Mouse (Mus musculus): Measurements from ENCODE around the gene Top2a.

The Top2a gene

GRCm38 (mm10) chr11:99023500-99024467, at the start of gene Top2a:
Gene Top2a, minus strand, starts transcription at chr11:99024189.
- DNase-seq (ENCODE audit: low spot score in 2 of 2), result peak; percentile 98 to 99

GRCm38 (mm10) chr11:99073781-99074180, 49.8 kb upstream of the Top2a start:
- no peak for DNase-seq (ENCODE audit: low spot score in 2 of 2)

- DNase-seq (ENCODE audit: low spot score in 2 of 2), result no peak
Observed at GRCm38 (mm10) chr11:99071866-99072265, 47.9 kb upstream of the Top2a start.

- no peak for DNase-seq (ENCODE audit: low spot score in 2 of 2)
Observed at GRCm38 (mm10) chr11:99068455-99068854, 44.5 kb upstream of the Top2a start.

GRCm38 (mm10) chr11:99067591-99067990, 43.6 kb upstream of the Top2a start:
- DNase-seq (ENCODE audit: low spot score in 2 of 2), result no peak

- peak; percentile 70 to 87 for DNase-seq (ENCODE audit: low spot score in 2 of 2)
Observed at GRCm38 (mm10) chr11:99065979-99066378, 42.0 kb upstream of the Top2a start.

- no peak for DNase-seq (ENCODE audit: low spot score in 2 of 2)
Observed at GRCm38 (mm10) chr11:99065353-99065752, 41.4 kb upstream of the Top2a start.

GRCm38 (mm10) chr11:99063406-99064131, 39.6 kb upstream of the Top2a start:
- no peak for DNase-seq (ENCODE audit: low spot score in 2 of 2)

- no peak for DNase-seq (ENCODE audit: low spot score in 2 of 2)
Observed at GRCm38 (mm10) chr11:99062661-99063060, 38.7 kb upstream of the Top2a start.

GRCm38 (mm10) chr11:99060435-99060834, 36.4 kb upstream of the Top2a start:
- no peak for DNase-seq (ENCODE audit: low spot score in 2 of 2)

GRCm38 (mm10) chr11:99055571-99056452, 31.8 kb upstream of the Top2a start:
- DNase-seq (ENCODE audit: low spot score in 2 of 2), result no peak

GRCm38 (mm10) chr11:99055143-99055542, 31.2 kb upstream of the Top2a start:
- no peak for DNase-seq (ENCODE audit: low spot score in 2 of 2)

- DNase-seq (ENCODE audit: low spot score in 2 of 2), result peak in 1 of 2 experiments; percentile 22
Observed at GRCm38 (mm10) chr11:99047643-99048042, 23.7 kb upstream of the Top2a start.

- DNase-seq (ENCODE audit: low spot score in 2 of 2), result no peak
Observed at GRCm38 (mm10) chr11:99047120-99047519, 23.1 kb upstream of the Top2a start.

- DNase-seq (ENCODE audit: low spot score in 2 of 2), result no peak
Observed at GRCm38 (mm10) chr11:99045159-99045889, 21.3 kb upstream of the Top2a start.

- no peak for DNase-seq (ENCODE audit: low spot score in 2 of 2)
Observed at GRCm38 (mm10) chr11:99044306-99044705, 20.3 kb upstream of the Top2a start.

GRCm38 (mm10) chr11:99043632-99044031, 19.6 kb upstream of the Top2a start:
- DNase-seq (ENCODE audit: low spot score in 2 of 2), result no peak

GRCm38 (mm10) chr11:99042834-99043431, 18.9 kb upstream of the Top2a start:
- no peak for DNase-seq (ENCODE audit: low spot score in 2 of 2)

- DNase-seq (ENCODE audit: low spot score in 2 of 2), result no peak
Observed at GRCm38 (mm10) chr11:99041841-99042780, 18.1 kb upstream of the Top2a start.

All from frontal cortex, postnatal 36 days (tissue).